Mouse (Mus musculus) kidney, adult 2 months (tissue): ENCODE measurements around the gene Myod1. TPM values are rescaled to one million over a fixed set of nuclear protein-coding genes. Genes with fewer than 3 reads are reported as not detected.

ENCODE experiments used
- DNase-seq: peaks from one replicate; pipeline ENCODE4 v3.0.0; 2021
- H3K27ac ChIP-seq: fragments of 200-500 bp; 2 replicates; pipeline ENCODE4 v1.5.1; 2012; ENCODE audit warnings: low read depth, low read length, control low read depth, inconsistent platforms; ENCODE audit not compliant: insufficient read depth
- H3K27me3 ChIP-seq: fragments of 200-500 bp; replicated peaks from 2 replicates; pipeline ENCODE4 v1.6.1; 2012; ENCODE audit warnings: mild to moderate bottlenecking, moderate library complexity, low read length, inconsistent platforms; ENCODE audit not compliant: control insufficient read depth, insufficient read depth
- H3K36me3 ChIP-seq: fragments of 200-500 bp; 2 replicates; pipeline ENCODE4 v1.6.1; 2012; ENCODE audit warnings: mild to moderate bottlenecking, moderate library complexity, low read length, inconsistent platforms; ENCODE audit not compliant: control insufficient read depth, insufficient read depth
- H3K4me1 ChIP-seq: fragments of 200-500 bp; 2 replicates; pipeline ENCODE4 v1.6.1; 2011; ENCODE audit warnings: low read length; ENCODE audit not compliant: control insufficient read depth, insufficient read depth
- H3K4me3 ChIP-seq: fragments of 200-500 bp; 2 replicates; pipeline ENCODE4 v1.5.1; 2011; ENCODE audit warnings: mild to moderate bottlenecking, low read depth, low read length, control low read depth; ENCODE audit not compliant: insufficient read depth
- CTCF ChIP-seq: fragments of 200-500 bp; conservative IDR thresholded peaks from 2 replicates; pipeline ENCODE4 v1.5.1; 2011; ENCODE audit warnings: low read depth, mild to moderate bottlenecking, control low read depth, low read length, moderate library complexity, mixed read lengths; ENCODE audit not compliant: insufficient read depth, insufficient read length
- POLR2A ChIP-seq: fragments of 200-500 bp; IDR thresholded peaks from one replicate; pipeline ENCODE4 v1.6.1; 2011; ENCODE audit warnings: low read depth, low read length, control low read depth
- WGBS: fragments of 180-500 bp; shearing (Covaris S2); methylation state at CpG from one replicate; pipeline ENCODE4 v1.1.7; 2018; 5-methylcytosine and 5-hydroxymethylcytosine counted together
- polyA plus RNA-seq: library from polyadenylated mRNA; depleted of rRNA; stranded (reverse); fragments of >200 nt; gene quantifications from 2 replicates; pipeline ENCODE4 v1.2.3, GENCODE M21; 2012

The Myod1 gene
- polyA plus RNA-seq, 1 experiment, result 0.20 TPM

- no peak for TF ChIP-seq CTCF
- TF ChIP-seq POLR2A, result no peak
- Histone ChIP-seq H3K4me3 (no peak overlapping the region), H3K27me3 (no peaks in the 10 kb centered on the region), H3K36me3 (no peaks in the 10 kb centered on the region), H3K4me1 (no peaks in the 10 kb centered on the region), H3K27ac (no peak overlapping the region)
- WGBS, result 67% methylated on average over 15 of the region's 15 CpGs
- no peak for DNase-seq
Measured at GRCm38 (mm10) chr7:46403616-46404485, 27.6 kb downstream of the Myod1 start.

- Histone ChIP-seq H3K4me3 (no peak overlapping the region), H3K4me1 (no peaks in the 10 kb centered on the region), H3K36me3 (no peaks in the 10 kb centered on the region), H3K27ac (no peak overlapping the region), H3K27me3 (no peaks in the 10 kb centered on the region)
- WGBS, result 85% methylated on average over 7 of the region's 7 CpGs
- no peak for DNase-seq
- TF ChIP-seq CTCF (no peak), POLR2A (no peak)
Measured at GRCm38 (mm10) chr7:46404756-46405155, 28.5 kb downstream of the Myod1 start.

GRCm38 (mm10) chr7:46408606-46409005 is 32.3 kb downstream of the Myod1 start:
- DNase-seq, result no peak
- no peak overlapping the region for H3K27ac ChIP-seq
- no peaks in the 10 kb centered on the region for H3K27me3 ChIP-seq
- 73% methylated on average over 9 of the region's 9 CpGs for WGBS
- no peak overlapping the region for H3K4me3 ChIP-seq
- no peaks in the 10 kb centered on the region for H3K36me3 ChIP-seq
- TF ChIP-seq POLR2A, result no peak
- no peak for TF ChIP-seq CTCF
- no peaks in the 10 kb centered on the region for H3K4me1 ChIP-seq

- Histone ChIP-seq H3K27ac (no peak overlapping the region), H3K27me3 (no peaks in the 10 kb centered on the region), H3K4me1 (no peaks in the 10 kb centered on the region), H3K4me3 (no peak overlapping the region), H3K36me3 (no peaks in the 10 kb centered on the region)
- 19% methylated on average over 12 of the region's 12 CpGs for WGBS
- DNase-seq, result no peak
- TF ChIP-seq CTCF (no peak), POLR2A (no peak)
Measured at GRCm38 (mm10) chr7:46409204-46409789, 33.0 kb downstream of the Myod1 start.

- WGBS, result 69% methylated on average over 6 of the region's 6 CpGs
Measured at GRCm38 (mm10) chr7:46410727-46411126, 34.5 kb downstream of the Myod1 start.

GRCm38 (mm10) chr7:46412823-46413222 is 36.5 kb downstream of the Myod1 start:
- TF ChIP-seq POLR2A (no peak), CTCF (no peak)
- 68% methylated on average over 5 of the region's 5 CpGs for WGBS
- no peak for DNase-seq

More at GRCm38 (mm10) chr7:46410727-46411126, 34.5 kb downstream of the Myod1 start:
- Histone ChIP-seq H3K27ac (no peak overlapping the region), H3K27me3 (no peaks in the 10 kb centered on the region), H3K36me3 (no peaks in the 10 kb centered on the region), H3K4me3 (no peak overlapping the region), H3K4me1 (no peaks in the 10 kb centered on the region)
- DNase-seq, result no peak
- TF ChIP-seq CTCF (no peak), POLR2A (no peak)

GRCm38 (mm10) chr7:46413959-46414725 is 37.9 kb downstream of the Myod1 start:
- Histone ChIP-seq H3K4me1 (no peaks in the 10 kb centered on the region), H3K27ac (no peak overlapping the region), H3K36me3 (no peaks in the 10 kb centered on the region), H3K27me3 (no peaks in the 10 kb centered on the region), H3K4me3 (no peak overlapping the region)
- no peak for DNase-seq
- no peak for TF ChIP-seq POLR2A
- TF ChIP-seq CTCF, result no peak
- 63% methylated on average over 6 of the region's 6 CpGs for WGBS

More at GRCm38 (mm10) chr7:46412823-46413222, 36.5 kb downstream of the Myod1 start:
- Histone ChIP-seq H3K27ac (no peak overlapping the region), H3K27me3 (no peaks in the 10 kb centered on the region), H3K4me3 (no peak overlapping the region), H3K36me3 (no peaks in the 10 kb centered on the region), H3K4me1 (no peaks in the 10 kb centered on the region)
